Mouse (Mus musculus) bone marrow macrophage, adult 2 months (primary cell): ENCODE measurements around the gene Gm2916. TPM values are rescaled to one million over a fixed set of nuclear protein-coding genes. Genes with fewer than 3 reads are reported as not detected.
"Not testable (repeated sequence)": the region's sequence is repeated elsewhere in the genome, so short reads cannot be mapped to it uniquely, and the experiment has no call there.

Experiments
- H3K27ac ChIP-seq: 2 replicates; pipeline ENCODE4 v1.5.1; 2012; ENCODE audit warnings: low read depth, low read length; ENCODE audit not compliant: insufficient read depth
- H3K4me1 ChIP-seq: 2 replicates; pipeline ENCODE4 v1.6.1; 2012; ENCODE audit warnings: low read length; ENCODE audit not compliant: control insufficient read depth, insufficient read depth
- H3K4me3 ChIP-seq: 2 replicates; pipeline ENCODE4 v1.5.1; 2012; ENCODE audit warnings: mild to moderate bottlenecking, low read length, moderate library complexity; ENCODE audit not compliant: insufficient read depth
- polyA plus RNA-seq: library from polyadenylated mRNA; stranded (reverse); fragments of >200 nt; gene quantifications from 2 replicates; pipeline ENCODE4 v1.2.4, GENCODE M21; 2012; ENCODE audit not compliant: missing spikeins, insufficient read depth, insufficient read length

The Gm2916 gene
- not detected in 2 replicates for polyA plus RNA-seq

GRCm38 (mm10) chr14:3883872-3884271 is at the start of gene Gm2916:
Gene Gm2916 (plus strand): TSS chr14:3884172.
- not testable (repeated sequence) for H3K4me3 ChIP-seq, H3K4me1 ChIP-seq, H3K27ac ChIP-seq

GRCm38 (mm10) chr14:3845945-3846344 is 38.0 kb upstream of the Gm2916 start, which contains the start of gene Gm3033:
Gene Gm3033 (plus strand): TSS chr14:3846245.
- H3K4me1 ChIP-seq, H3K4me3 ChIP-seq, H3K27ac ChIP-seq: not testable (repeated sequence)

- H3K4me3 ChIP-seq, H3K4me1 ChIP-seq, H3K27ac ChIP-seq: not testable (repeated sequence)
These were observed 47.5 kb downstream of the Gm2916 start, which contains the start of gene Gm3029 for GRCm38 (mm10) chr14:3931456-3931855. Gene Gm3029 (plus strand): TSS chr14:3931756.

GRCm38 (mm10) chr14:3963247-3963646 is 79.3 kb downstream of the Gm2916 start, which contains the start of gene Gm3095:
Gene Gm3095 (plus strand): TSS chr14:3963547.
- not testable (repeated sequence) for H3K4me1 ChIP-seq, H3K4me3 ChIP-seq, H3K27ac ChIP-seq

Other genes with a start within 250 kb of the Gm2916 start
- not detected in 2 replicates for gene Gm3012, start 249.7 kb upstream of the Gm2916 start, polyA plus RNA-seq
- not detected in 2 replicates for gene Gm3020, start 232.1 kb upstream of the Gm2916 start, polyA plus RNA-seq
- not detected in 2 replicates for gene Gm3043, start 195.4 kb upstream of the Gm2916 start, polyA plus RNA-seq
- not detected in 2 replicates for gene Gm3002, start 74.1 kb upstream of the Gm2916 start, polyA plus RNA-seq
- not detected in 2 replicates for gene Gm3033, start 37.9 kb upstream of the Gm2916 start, polyA plus RNA-seq
- gene Gm3029, start 47.6 kb downstream of the Gm2916 start, polyA plus RNA-seq = not detected in 2 replicates
- gene Gm3095, start 79.4 kb downstream of the Gm2916 start, polyA plus RNA-seq = not detected in 2 replicates
- not detected in 2 replicates for gene Gm3099, start 114.2 kb downstream of the Gm2916 start, polyA plus RNA-seq
- not detected in 2 replicates for gene Gm5796, start 139.8 kb downstream of the Gm2916 start, polyA plus RNA-seq
- not detected in 2 replicates for gene Gm3115, start 199.9 kb downstream of the Gm2916 start, polyA plus RNA-seq
- not detected in 2 replicates for gene Gm8108, start 226.4 kb downstream of the Gm2916 start, polyA plus RNA-seq